Mouse (Mus musculus) embryonic facial prominence, embryonic 10.5 days (tissue): ENCODE results near the gene Gm29735. TPM values are rescaled to one million over a fixed set of nuclear protein-coding genes. Genes with fewer than 3 reads are reported as not detected.

Experiments used
- polyA plus RNA-seq: library from polyadenylated mRNA; unstranded; fragments of >200 nt; fragmentation: Nextera tagmentation; extraction: Ambion mirVana; gene quantifications from 2 replicates; pipeline ENCODE4 v1.2.1, GENCODE M21; 2016

Gene Gm29735
- polyA plus RNA-seq, 1 experiment from 2014 or later = not detected

Other genes starting within 250 kb of the Gm29735 start
- 48.1 and 50.9 TPM in 2 replicates for gene Tollip, start 238.6 kb downstream of the Gm29735 start, polyA plus RNA-seq
- gene Brsk2, start 207.4 kb downstream of the Gm29735 start, polyA plus RNA-seq = 3.0 and 3.7 TPM in 2 replicates
- gene Mob2, start 96.0 kb downstream of the Gm29735 start, polyA plus RNA-seq = 67.4 and 68.0 TPM in 2 replicates
- 3.2 and 3.4 TPM in 2 replicates for gene Dusp8, start 61.3 kb downstream of the Gm29735 start, polyA plus RNA-seq
- not detected in 2 replicates for gene Gm45618, start 36.4 kb downstream of the Gm29735 start, polyA plus RNA-seq
- gene Gm39115, start 21.1 kb downstream of the Gm29735 start, polyA plus RNA-seq = not detected in 2 replicates
- gene Gm45337, start 12.5 kb downstream of the Gm29735 start, polyA plus RNA-seq = not detected in 2 replicates
- not detected in 2 replicates for gene Gm4553, start 8.6 kb upstream of the Gm29735 start, polyA plus RNA-seq
- gene Krtap5-2, start 18.9 kb upstream of the Gm29735 start, polyA plus RNA-seq = not detected in 2 replicates
- not detected in 2 replicates for gene Gm10153, start 33.3 kb upstream of the Gm29735 start, polyA plus RNA-seq
- gene Krtap5-3, start 44.3 kb upstream of the Gm29735 start, polyA plus RNA-seq = not detected in 2 replicates
- gene Gm7579, start 54.7 kb upstream of the Gm29735 start, polyA plus RNA-seq = not detected in 2 replicates
- gene Krtap5-5, start 72.9 kb upstream of the Gm29735 start, polyA plus RNA-seq = not detected in 2 replicates
- not detected in 2 replicates for gene Gm40460, start 84.0 kb upstream of the Gm29735 start, polyA plus RNA-seq
- gene Gm2431, start 101.2 kb upstream of the Gm29735 start, polyA plus RNA-seq = not detected in 2 replicates
- gene Gm4559, start 117.2 kb upstream of the Gm29735 start, polyA plus RNA-seq = not detected in 2 replicates
- not detected in 2 replicates for gene Krtap5-1, start 140.0 kb upstream of the Gm29735 start, polyA plus RNA-seq
- not detected in 2 replicates for gene Krtap5-4, start 146.4 kb upstream of the Gm29735 start, polyA plus RNA-seq
- 2.2 and 3.0 TPM in 2 replicates for gene Ifitm10, start 216.6 kb upstream of the Gm29735 start, polyA plus RNA-seq
- not detected in 2 replicates for gene Gm49369, start 225.6 kb upstream of the Gm29735 start, polyA plus RNA-seq
- gene Ctsd, start 230.9 kb upstream of the Gm29735 start, polyA plus RNA-seq = 151 and 158 TPM in 2 replicates